Mouse (Mus musculus): Measurements from ENCODE around the gene Pdgfb. TPM values are rescaled to one million over a fixed set of nuclear protein-coding genes. Genes with fewer than 3 reads are reported as not detected.

The Pdgfb gene
- polyA plus RNA-seq, 2 experiments: 0.71 to 1.5 TPM

- TF ChIP-seq CTCF (IDR thresholded peaks at IDR 0.05; ENCODE audit: low read depth) (no peak), EP300 (IDR thresholded peaks at IDR 0.05; ENCODE audit: low read depth) (no peak)
- WGBS (ENCODE audit: insufficient replicate concordance): 42% methylated on average over 8 of the region's 8 CpGs
- Histone ChIP-seq H3K4me1 (replicated peaks; ENCODE audit: control insufficient read depth in 2 of 2, insufficient read depth in 2 of 2, low read length in 1 of 2) (no peaks in the 10 kb centered on the region; a peak in 1 of 4 replicates), H3K27me3 (ENCODE audit: control insufficient read depth, insufficient read depth, low read length) (no peaks in the 10 kb centered on the region), H3K4me3 (ENCODE audit: insufficient read depth in 1 of 2, low read depth in 2 of 2, low read length in 2 of 2) (no peak overlapping the region), H3K27ac (no peak overlapping the region), H3K4me2 (ENCODE audit: low read depth) (no peak overlapping the region), H3K36me3 (replicated peaks; ENCODE audit: control insufficient read depth, insufficient read depth, low read depth) (no peaks in the 10 kb centered on the region), H3K9ac (replicated peaks) (no peak overlapping the region), H3K9me3 (ENCODE audit: control insufficient read depth, low read length) (no peaks in the 10 kb centered on the region)
- DNase-seq (ENCODE audit: low read depth in 3 of 3, low spot score in 3 of 3): no peak
- ATAC-seq (ENCODE audit: insufficient read depth): no peak
These were observed 58.2 kb downstream of the Pdgfb start for GRCm38 (mm10) chr15:79956559-79956958.

DNA sequence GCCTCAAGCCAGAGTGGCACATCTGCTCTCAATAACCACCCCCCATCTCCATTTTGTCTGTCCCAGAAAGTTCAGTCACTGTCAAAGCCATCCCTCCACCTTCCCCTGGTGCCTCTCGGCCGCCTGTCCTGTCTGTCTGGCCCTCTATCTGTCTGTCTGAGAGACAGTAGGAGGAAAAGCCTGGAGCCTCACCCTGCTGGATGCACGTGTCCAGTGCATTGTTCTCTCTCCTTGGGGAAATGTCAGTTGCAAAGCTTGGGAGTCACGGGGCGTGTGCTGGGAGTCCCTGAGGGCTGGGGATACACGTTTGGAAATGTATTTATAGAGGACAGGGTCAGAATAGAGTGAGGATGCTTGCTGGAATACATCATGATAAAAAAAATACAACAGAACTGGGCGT lies 61.3 kb downstream of the Pdgfb start:
- WGBS (ENCODE audit: insufficient replicate concordance): 49% methylated on average over 7 of the region's 7 CpGs

DNA sequence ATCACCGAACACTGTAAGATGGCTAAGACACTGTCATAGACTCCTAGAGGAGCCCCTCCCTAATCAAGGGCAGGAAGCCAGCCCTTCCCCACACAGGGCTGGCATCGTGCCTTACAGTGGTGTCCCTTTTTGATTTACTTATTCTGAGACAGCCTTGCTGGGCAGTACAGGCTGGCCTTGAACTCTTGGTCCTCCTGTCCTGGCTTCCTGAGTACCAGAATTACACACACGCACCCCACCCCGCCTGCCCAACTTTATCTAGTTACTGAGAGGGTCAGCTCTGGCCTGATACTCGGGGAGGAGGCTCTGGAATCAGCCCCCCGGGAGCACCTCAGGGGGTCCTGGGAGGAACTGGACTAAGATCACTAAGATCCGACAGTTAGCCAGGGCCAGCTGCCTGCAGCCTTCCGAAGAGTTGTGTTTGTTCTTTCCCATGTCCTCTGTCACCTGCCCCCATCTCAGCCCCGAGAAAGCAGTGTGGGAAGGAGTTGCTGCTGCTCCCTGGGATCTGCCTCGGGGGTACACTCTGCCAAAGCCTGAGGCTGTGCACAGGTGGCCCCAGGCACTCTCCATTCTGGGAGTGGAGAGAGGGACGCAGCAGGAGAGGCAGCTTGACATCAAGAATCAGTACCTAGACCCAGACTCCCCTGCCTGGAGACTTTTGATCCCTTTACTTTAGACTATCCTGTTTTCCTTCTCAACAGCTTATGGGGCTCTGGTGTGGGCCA lies 62.1 kb downstream of the Pdgfb start:
- ATAC-seq (ENCODE audit: insufficient read depth): no peak

More for the DNA sequence above, 61.3 kb downstream of the Pdgfb start:
- TF ChIP-seq EP300 (IDR thresholded peaks at IDR 0.05; ENCODE audit: low read depth) (no peak), CTCF (IDR thresholded peaks at IDR 0.05; ENCODE audit: low read depth) (no peak)
- H3K4me2 ChIP-seq (ENCODE audit: low read depth): no peak overlapping the region
- no peak overlapping the region for H3K27ac ChIP-seq
- no peak overlapping the region for H3K9ac ChIP-seq (replicated peaks)
- ATAC-seq (ENCODE audit: insufficient read depth): no peak
- no peak overlapping the region for H3K4me3 ChIP-seq (ENCODE audit: insufficient read depth in 1 of 2, low read depth in 2 of 2, low read length in 2 of 2)
- H3K36me3 ChIP-seq (replicated peaks; ENCODE audit: control insufficient read depth, insufficient read depth, low read depth): no peaks in the 10 kb centered on the region
- DNase-seq (ENCODE audit: low read depth in 3 of 3, low spot score in 3 of 3): no peak
- no peaks in the 10 kb centered on the region; a peak in 1 of 4 replicates for H3K4me1 ChIP-seq (replicated peaks; ENCODE audit: control insufficient read depth in 2 of 2, insufficient read depth in 2 of 2, low read length in 1 of 2)
- H3K9me3 ChIP-seq (ENCODE audit: control insufficient read depth, low read length): no peaks in the 10 kb centered on the region
- H3K27me3 ChIP-seq (ENCODE audit: control insufficient read depth, insufficient read depth, low read length): no peaks in the 10 kb centered on the region; the same call in 1 of the 2 replicates

GRCm38 (mm10) chr15:79951730-79952503 lies 62.9 kb downstream of the Pdgfb start:
- Histone ChIP-seq H3K4me2 (ENCODE audit: low read depth) (no peak overlapping the region), H3K9me3 (ENCODE audit: control insufficient read depth, low read length) (no peaks in the 10 kb centered on the region), H3K9ac (replicated peaks) (no peak overlapping the region), H3K27me3 (ENCODE audit: control insufficient read depth, insufficient read depth, low read length) (no peaks in the 10 kb centered on the region; the same call in 1 of the 2 replicates), H3K36me3 (replicated peaks; ENCODE audit: control insufficient read depth, insufficient read depth, low read depth) (no peaks in the 10 kb centered on the region), H3K4me1 (replicated peaks; ENCODE audit: control insufficient read depth in 2 of 2, insufficient read depth in 2 of 2, low read length in 1 of 2) (no peaks in the 10 kb centered on the region; a peak in 1 of 4 replicates), H3K4me3 (ENCODE audit: insufficient read depth in 1 of 2, low read depth in 2 of 2, low read length in 2 of 2) (no peak overlapping the region), H3K27ac (no peak overlapping the region)
- no peak for ATAC-seq (ENCODE audit: insufficient read depth)
- no peak for DNase-seq (ENCODE audit: low read depth in 3 of 3, low spot score in 3 of 3)
- 71% methylated on average over 14 of the region's 14 CpGs for WGBS (ENCODE audit: insufficient replicate concordance)
- TF ChIP-seq CTCF (IDR thresholded peaks at IDR 0.05; ENCODE audit: low read depth): no peak
- no peak for TF ChIP-seq EP300 (IDR thresholded peaks at IDR 0.05; ENCODE audit: low read depth)

More for the DNA sequence above, 62.1 kb downstream of the Pdgfb start:
- no peaks in the 10 kb centered on the region for H3K36me3 ChIP-seq (replicated peaks; ENCODE audit: control insufficient read depth, insufficient read depth, low read depth)
- no peaks in the 10 kb centered on the region; the same call in 1 of the 2 replicates for H3K27me3 ChIP-seq (ENCODE audit: control insufficient read depth, insufficient read depth, low read length)
- whole genome bisulfite sequencing (ENCODE audit: insufficient replicate concordance): 54% methylated on average over 11 of the region's 11 CpGs
- H3K4me3 ChIP-seq (ENCODE audit: insufficient read depth in 1 of 2, low read depth in 2 of 2, low read length in 2 of 2): no peak overlapping the region
- no peaks in the 10 kb centered on the region; a peak in 1 of 4 replicates for H3K4me1 ChIP-seq (replicated peaks; ENCODE audit: control insufficient read depth in 2 of 2, insufficient read depth in 2 of 2, low read length in 1 of 2)
- H3K4me2 ChIP-seq (ENCODE audit: low read depth): no peak overlapping the region
- H3K9me3 ChIP-seq (ENCODE audit: control insufficient read depth, low read length): no peaks in the 10 kb centered on the region
- TF ChIP-seq CTCF (IDR thresholded peaks at IDR 0.05; ENCODE audit: low read depth) (no peak), EP300 (IDR thresholded peaks at IDR 0.05; ENCODE audit: low read depth) (no peak)
- H3K27ac ChIP-seq: no peak overlapping the region
- H3K9ac ChIP-seq (replicated peaks): no peak overlapping the region
- DNase-seq (ENCODE audit: low read depth in 3 of 3, low spot score in 3 of 3): no peak

DNA sequence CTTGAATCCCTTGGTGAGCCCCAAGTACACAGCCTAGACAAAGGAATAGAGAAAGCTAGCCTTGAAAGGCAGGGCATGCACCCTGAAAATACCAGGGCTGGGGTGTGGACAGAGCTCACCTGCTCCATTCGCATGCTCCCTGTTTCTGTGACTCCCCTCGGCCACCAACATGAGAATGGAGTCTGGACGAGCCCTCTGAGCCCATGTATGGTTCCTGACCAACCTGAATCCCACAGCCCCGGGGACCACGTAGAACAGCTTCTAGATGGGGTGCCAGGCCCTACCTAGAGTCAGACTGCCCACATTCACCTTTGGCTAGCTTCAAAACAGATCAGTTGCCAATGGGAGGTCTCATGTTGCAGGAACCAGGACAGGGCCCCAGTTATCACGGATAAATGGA lies 63.6 kb downstream of the Pdgfb start:
- Histone ChIP-seq H3K27ac (no peak overlapping the region), H3K4me3 (ENCODE audit: insufficient read depth in 1 of 2, low read depth in 2 of 2, low read length in 2 of 2) (no peak overlapping the region), H3K4me1 (replicated peaks; ENCODE audit: control insufficient read depth in 2 of 2, insufficient read depth in 2 of 2, low read length in 1 of 2) (no peaks in the 10 kb centered on the region; a peak in 1 of 4 replicates), H3K9ac (replicated peaks) (no peak overlapping the region), H3K4me2 (ENCODE audit: low read depth) (no peak overlapping the region), H3K9me3 (ENCODE audit: control insufficient read depth, low read length) (no peaks in the 10 kb centered on the region), H3K27me3 (ENCODE audit: control insufficient read depth, insufficient read depth, low read length) (no peaks in the 10 kb centered on the region; the same call in 1 of the 2 replicates), H3K36me3 (replicated peaks; ENCODE audit: control insufficient read depth, insufficient read depth, low read depth) (no peaks in the 10 kb centered on the region)
- no peak for DNase-seq (ENCODE audit: low read depth in 3 of 3, low spot score in 3 of 3)
- 56% methylated on average over 6 of the region's 6 CpGs for WGBS (ENCODE audit: insufficient replicate concordance)
- TF ChIP-seq EP300 (IDR thresholded peaks at IDR 0.05; ENCODE audit: low read depth) (no peak), CTCF (IDR thresholded peaks at IDR 0.05; ENCODE audit: low read depth) (no peak)
- ATAC-seq (ENCODE audit: insufficient read depth): no peak
